Mouse (Mus musculus): ENCODE data around the gene Spry2.

DNA sequence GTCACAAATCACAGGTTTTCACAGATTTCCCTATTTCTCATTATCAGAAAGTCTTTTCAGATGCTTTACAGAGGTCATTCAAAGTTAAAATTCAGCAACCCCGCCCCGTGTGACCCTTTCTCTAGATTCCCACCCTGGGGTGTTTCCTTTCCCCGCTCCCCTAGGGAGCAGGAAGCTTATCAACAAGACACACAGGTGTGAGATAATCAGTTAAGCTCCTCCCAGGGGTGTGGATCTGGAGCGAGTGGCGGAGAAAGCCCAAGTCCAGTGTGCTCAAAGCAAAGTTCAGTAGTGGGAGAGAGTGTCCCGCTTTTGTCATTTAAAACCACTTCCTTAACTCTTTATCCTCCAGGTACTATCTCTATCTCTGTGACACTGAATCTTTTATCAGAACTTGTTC lies 35.7 kb downstream of the Spry2 start:
- TF ChIP-seq CTCF (IDR thresholded peaks at IDR 0.05; ENCODE audit: borderline replicate concordance, insufficient read depth, low read length) (no peak), POLR2A (IDR thresholded peaks at IDR 0.05; ENCODE audit: low read depth, low read length) (no peak)
